Mouse (Mus musculus) CH12.LX (cell line): ENCODE results near the gene Zbtb11. TPM values are rescaled to one million over a fixed set of nuclear protein-coding genes. Genes with fewer than 3 reads are reported as not detected.

Source experiments
- DNase-seq: peaks from one replicate; pipeline ENCODE4 v3.0.0-alpha.2; 2013; ENCODE audit errors: extremely low read depth
- H3K27ac ChIP-seq: 2 replicates; pipeline ENCODE4 v1.5.1; 2012; ENCODE audit warnings: low read depth, mild to moderate bottlenecking, control low read depth, moderate library complexity; ENCODE audit not compliant: insufficient read depth
- H3K27me3 ChIP-seq: replicated peaks from 2 replicates; pipeline ENCODE3; 2012; ENCODE audit warnings: inconsistent platforms
- H3K36me3 ChIP-seq, 2 experiments: replicated peaks in 1 of 2; 2 replicates each; pipeline versions ENCODE3 to v1.6.1; 2012; ENCODE audit warnings: inconsistent platforms in 1 of 2, low read length in 1 of 2, mild to moderate bottlenecking in 1 of 2, mixed read lengths in 1 of 2, moderate library complexity in 1 of 2; ENCODE audit not compliant: control insufficient read depth in 1 of 2, insufficient read depth in 1 of 2
- H3K4me1 ChIP-seq, 2 experiments: 2 replicates each; pipeline ENCODE4 v1.6.1; 2012; ENCODE audit warnings: inconsistent platforms in 1 of 2, moderate library complexity in 1 of 2; ENCODE audit not compliant: insufficient read depth in 2 of 2, control insufficient read depth in 1 of 2
- H3K4me2 ChIP-seq: 2 replicates; pipeline ENCODE4 v1.6.1; 2012; ENCODE audit warnings: low read depth, mild to moderate bottlenecking, control low read depth; ENCODE audit not compliant: poor library complexity, insufficient read depth, severe bottlenecking
- H3K4me3 ChIP-seq, 3 experiments: fragments of 150-350 bp in 1 of 3; sonication (generic) in 1 of 3; replicated peaks in 1 of 3; 2 replicates each; pipeline versions ENCODE3 to v1.5.1; 2011 to 2012; ENCODE audit warnings: low read depth in 2 of 3, low read length in 2 of 3, mild to moderate bottlenecking in 2 of 3, moderate library complexity in 2 of 3, control low read depth in 1 of 3, improper control_type of control experiment in 1 of 3, inconsistent platforms in 1 of 3, mixed read lengths in 1 of 3; ENCODE audit not compliant: poor library complexity in 1 of 3
- H3K79me2 ChIP-seq: replicated peaks from 2 replicates; pipeline ENCODE4 v1.6.1; 2012; ENCODE audit warnings: mild to moderate bottlenecking, moderate library complexity; ENCODE audit not compliant: control insufficient read depth, poor library complexity, insufficient read depth, severe bottlenecking; ENCODE audit errors: extremely low read depth
- H3K9ac ChIP-seq: 2 replicates; pipeline ENCODE4 v1.6.1; 2012; ENCODE audit warnings: low read depth, mild to moderate bottlenecking, control low read depth, moderate library complexity; ENCODE audit not compliant: insufficient read depth
- H3K9me3 ChIP-seq: replicated peaks from 2 replicates; pipeline ENCODE3; 2012; ENCODE audit warnings: low read length, inconsistent platforms, mixed read lengths
- CHD1 ChIP-seq: IDR thresholded peaks from 2 replicates; pipeline ENCODE4 v1.6.1; 2012; ENCODE audit warnings: low read depth, low read length, improper control_type of control experiment, inconsistent platforms
- CHD2 ChIP-seq: IDR thresholded peaks from 2 replicates; pipeline ENCODE4 v1.6.1; 2011; ENCODE audit warnings: low read length, improper control_type of control experiment
- ELF1 ChIP-seq: IDR thresholded peaks from 2 replicates; pipeline ENCODE4 v1.6.1; 2014; ENCODE audit warnings: low read depth, mild to moderate bottlenecking, inconsistent platforms, low read length, improper control_type of control experiment
- EP300 ChIP-seq: IDR thresholded peaks from 2 replicates; pipeline ENCODE4 v1.6.1; 2011; ENCODE audit warnings: low read length, improper control_type of control experiment
- GABPA ChIP-seq: IDR thresholded peaks from 2 replicates; pipeline ENCODE4 v1.6.1; 2012; ENCODE audit warnings: low read depth, low read length, improper control_type of control experiment, inconsistent platforms; ENCODE audit not compliant: insufficient replicate concordance
- HCFC1 ChIP-seq: IDR thresholded peaks from 2 replicates; pipeline ENCODE4 v1.6.1; 2012; ENCODE audit warnings: low read depth, mild to moderate bottlenecking, inconsistent platforms, low read length, improper control_type of control experiment
- JUN ChIP-seq: IDR thresholded peaks from 2 replicates; pipeline ENCODE4 v1.6.1; 2011; ENCODE audit warnings: low read depth, mild to moderate bottlenecking, low read length, improper control_type of control experiment, moderate library complexity; ENCODE audit not compliant: insufficient read depth
- MAFK ChIP-seq: IDR thresholded peaks from 2 replicates; pipeline ENCODE4 v1.6.1; 2011; ENCODE audit warnings: low read length, improper control_type of control experiment; ENCODE audit not compliant: insufficient replicate concordance
- MAX ChIP-seq: IDR thresholded peaks from 2 replicates; pipeline ENCODE4 v1.6.1; 2011; ENCODE audit warnings: low read length, improper control_type of control experiment
- MAZ ChIP-seq: IDR thresholded peaks from 2 replicates; pipeline ENCODE4 v1.6.1; 2012; ENCODE audit warnings: low read depth, mild to moderate bottlenecking, inconsistent platforms, low read length, improper control_type of control experiment, moderate library complexity
- MYC ChIP-seq: IDR thresholded peaks from 2 replicates; pipeline ENCODE4 v1.6.1; 2011; ENCODE audit warnings: low read depth, mild to moderate bottlenecking, improper control_type of control experiment, low read length
- NELFE ChIP-seq: IDR thresholded peaks from 2 replicates; pipeline ENCODE4 v1.6.1; 2011; ENCODE audit warnings: low read depth, low read length, improper control_type of control experiment
- NRF1 ChIP-seq: IDR thresholded peaks from 2 replicates; pipeline ENCODE4 v1.6.1; 2014; ENCODE audit warnings: low read depth, mild to moderate bottlenecking, inconsistent platforms, low read length, improper control_type of control experiment, moderate library complexity
- POLR2A ChIP-seq: IDR thresholded peaks from 2 replicates; pipeline ENCODE4 v1.6.1; 2011; ENCODE audit warnings: low read depth, mild to moderate bottlenecking, improper control_type of control experiment, low read length
- POLR2AphosphoS2 ChIP-seq: IDR thresholded peaks from 2 replicates; pipeline ENCODE4 v1.6.1; 2011; ENCODE audit warnings: low read depth, low read length, improper control_type of control experiment
- RAD21 ChIP-seq: IDR thresholded peaks from 2 replicates; pipeline ENCODE4 v1.6.1; 2011; ENCODE audit warnings: low read depth, mild to moderate bottlenecking, low read length, improper control_type of control experiment, moderate library complexity
- SMC3 ChIP-seq: IDR thresholded peaks from 2 replicates; pipeline ENCODE4 v1.6.1; 2011; ENCODE audit warnings: low read depth, low read length, improper control_type of control experiment
- TBP ChIP-seq: conservative IDR thresholded peaks from 2 replicates; pipeline ENCODE4 v1.6.1; 2011; ENCODE audit warnings: low read depth, low read length, improper control_type of control experiment
- USF1 ChIP-seq: IDR thresholded peaks from 2 replicates; pipeline ENCODE4 v1.6.1; 2014; ENCODE audit warnings: low read depth, mild to moderate bottlenecking, inconsistent platforms, low read length, improper control_type of control experiment
- ZMIZ1 ChIP-seq: IDR thresholded peaks from 2 replicates; pipeline ENCODE4 v1.6.1; 2012; ENCODE audit warnings: low read depth, mild to moderate bottlenecking, inconsistent platforms, low read length, improper control_type of control experiment
- dilution Hi-C: fragments of 300-500 bp; cut with MboI; formaldehyde crosslinking; loops from 2 replicates; pipeline ENCODE4 v1.14.3; 2020; ENCODE audit warnings: low sequenced_read_pairs; ENCODE audit not compliant: extremely low pct_unique_long_range_greater_than_20kb, extremely low pct_ligation_motif_present
- in situ Hi-C: fragments of 300-500 bp; cut with MboI; formaldehyde crosslinking; loops from 3 replicates; pipeline ENCODE4 v1.14.3; 2019; ENCODE audit warnings: low sequenced_read_pairs, low pct_ligation_motif_present, low pct_unique_long_range_greater_than_20kb, mixed read lengths
- polyA plus RNA-seq: library from polyadenylated mRNA; unstranded; fragments of >175 nt; gene quantifications from 2 replicates; pipeline ENCODE4 v1.2.1, GENCODE M21; 2012; ENCODE audit warnings: low read depth; ENCODE audit not compliant: insufficient read length
- total RNA-seq, 2 experiments: library from RNA; depleted of rRNA; stranded (reverse); fragments of 300-350 nt in 1 of 2; fragments of >200 nt in 1 of 2; gene quantifications; 2 replicates each; pipeline ENCODE4 v1.2.3; 2012 to 2014

The Zbtb11 gene
- total and polyA plus RNA-seq, 3 experiments: 19.8 to 33.0 (median 21.4) TPM

DNA sequence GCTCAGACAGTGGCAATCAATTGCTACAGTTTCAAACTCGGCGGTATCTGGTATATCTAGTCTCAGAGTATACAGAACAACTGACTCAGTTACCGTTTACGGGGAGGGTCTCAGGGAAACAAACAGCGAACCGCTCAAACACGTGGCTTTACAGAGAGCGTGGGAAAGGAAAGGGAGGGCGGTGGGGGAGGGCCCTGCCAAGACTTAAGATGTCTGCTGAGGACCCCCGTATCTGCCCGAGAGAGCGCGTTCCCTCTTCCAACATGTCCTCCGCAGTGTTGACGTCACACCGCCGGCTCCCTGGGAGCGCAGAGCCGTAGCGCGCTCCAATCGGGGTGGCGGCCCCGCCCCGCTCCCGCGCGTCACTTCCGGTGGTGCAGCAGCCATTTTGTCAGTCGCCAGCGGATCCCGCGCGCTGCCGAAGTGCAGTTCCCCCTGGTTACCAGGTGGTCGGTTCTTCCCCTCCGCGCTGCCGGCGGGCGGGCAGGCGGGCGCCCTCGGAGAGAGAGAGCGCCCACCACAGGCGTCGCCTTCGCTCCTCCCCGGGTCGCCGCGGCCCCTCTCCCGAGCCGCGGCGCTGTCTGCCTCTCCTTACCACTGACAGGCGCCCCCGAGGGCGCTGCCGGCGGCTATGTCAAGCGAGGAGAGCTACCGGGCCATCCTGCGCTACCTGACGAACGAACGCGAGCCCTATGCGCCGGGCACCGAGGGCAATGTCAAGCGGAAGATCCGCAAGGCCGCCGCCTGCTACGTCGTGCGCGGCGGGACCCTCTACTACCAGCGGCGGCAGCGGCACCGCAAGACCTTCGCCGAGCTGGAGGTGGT is at the start of gene Zbtb11 (continued):
- peak; percentile 100 for TF ChIP-seq MYC
- TF ChIP-seq, all 38 proteins: peak for 25

- TF ChIP-seq POLR2A (no peak), NELFE (no peak), ZMIZ1 (no peak), MAZ (no peak), MAFK (no peak), CHD1 (no peak), EP300 (no peak), SMC3 (no peak), JUN (no peak), RAD21 (no peak), MAX (no peak), HCFC1 (no peak), NRF1 (no peak), USF1 (no peak), TBP (no peak), ELF1 (no peak), POLR2AphosphoS2 (no peak), CHD2 (no peak), MYC (no peak), GABPA (no peak)
- DNase-seq: no peak
- Histone ChIP-seq H3K79me2 (no peaks in the 10 kb centered on the region), H3K36me3 (peaks cover 34 to 74% of the 10 kb centered on the region in 2 experiments), H3K4me2 (no peak overlapping the region), H3K27me3 (no peaks in the 10 kb centered on the region), H3K4me1 (no peaks in the 10 kb centered on the region), H3K9ac (no peak overlapping the region), H3K27ac (no peak overlapping the region), H3K4me3 (no peak overlapping the region), H3K9me3 (no peaks in the 10 kb centered on the region)
- in situ Hi-C loops (no loop called here), dilution Hi-C loops (no loop called here)
Measured at GRCm38 (mm10) chr16:55924010-55924409, 49.7 kb upstream of the Zbtb11 start.
